Mouse (Mus musculus) embryonic facial prominence, embryonic 11.5 days (tissue): Measurements from ENCODE around the gene Mplkip. TPM values are rescaled to one million over a fixed set of nuclear protein-coding genes. Genes with fewer than 3 reads are reported as not detected.
A peak's percentile ranks its signal among the peaks of the same experiment; 100 is the strongest.

ENCODE experiments used
- ATAC-seq: fragments of 200-750 bp; cut with Nextera tagmentation; replicated peaks from 2 replicates; pipeline ENCODE4 v1.8.0; 2017; ENCODE audit warnings: low read depth; ENCODE audit not compliant: insufficient number of reproducible peaks, low FRiP score, low TSS enrichment
- DNase-seq: peaks from one replicate; pipeline ENCODE4 v3.0.0-alpha.2; 2015; ENCODE audit warnings: low spot score
- H3K27ac ChIP-seq: fragments of 300-500 bp; sonication (generic); replicated peaks from 2 replicates; pipeline ENCODE4 v1.5.1; 2014; ENCODE audit warnings: mild to moderate bottlenecking, low read depth, low read length, control low read depth
- H3K27me3 ChIP-seq: fragments of 300-500 bp; sonication (generic); 2 replicates; pipeline ENCODE4 v1.6.1; 2014; ENCODE audit warnings: mild to moderate bottlenecking, low read length, moderate library complexity, mixed read lengths; ENCODE audit not compliant: control insufficient read depth, insufficient read depth
- H3K36me3 ChIP-seq: fragments of 300-500 bp; sonication (generic); replicated peaks from 2 replicates; pipeline ENCODE4 v1.6.1; 2014; ENCODE audit warnings: low read depth, mild to moderate bottlenecking, low read length, moderate library complexity, mixed read lengths; ENCODE audit not compliant: control insufficient read depth, insufficient read depth
- H3K4me1 ChIP-seq: fragments of 300-500 bp; sonication (generic); 2 replicates; pipeline ENCODE4 v1.6.1; 2014; ENCODE audit warnings: low read length, mixed read lengths; ENCODE audit not compliant: control insufficient read depth, insufficient read depth
- H3K4me2 ChIP-seq: fragments of 300-500 bp; sonication (generic); 2 replicates; pipeline ENCODE4 v1.6.1; 2014; ENCODE audit warnings: low read depth, mild to moderate bottlenecking, control low read depth, low read length, moderate library complexity
- H3K4me3 ChIP-seq: fragments of 300-500 bp; sonication (generic); 2 replicates; pipeline ENCODE4 v1.5.1; 2014; ENCODE audit warnings: low read depth, low read length, control low read depth
- H3K9ac ChIP-seq: fragments of 300-500 bp; sonication (generic); replicated peaks from 2 replicates; pipeline ENCODE4 v1.6.1; 2014; ENCODE audit warnings: mild to moderate bottlenecking, control low read depth, low read length
- H3K9me3 ChIP-seq: fragments of 300-500 bp; sonication (generic); replicated peaks from 2 replicates; pipeline ENCODE4 v1.6.1; 2016; ENCODE audit warnings: mild to moderate bottlenecking, low read length, inconsistent platforms, mixed read lengths; ENCODE audit not compliant: control insufficient read depth
- WGBS: fragments of 180-500 bp; shearing (Covaris S2); extraction: QIAGEN DNeasy Blood & Tissue Kit; methylation state at CpG from one replicate; pipeline ENCODE4 v1.1.7; 2014; 5-methylcytosine and 5-hydroxymethylcytosine counted together
- polyA plus RNA-seq: library from polyadenylated mRNA; unstranded; fragments of >200 nt; fragmentation: Nextera tagmentation; extraction: Ambion mirVana; gene quantifications from 2 replicates; pipeline ENCODE4 v1.2.1, GENCODE M21; 2014

The Mplkip gene
- polyA plus RNA-seq, 1 experiment from 2014 or later = 63.7 TPM

GRCm38 (mm10) chr13:17695898-17696580 is 1.0 kb downstream of the Mplkip start:
- H3K27me3 ChIP-seq = no peaks in the 10 kb centered on the region
- peak overlapping the region; percentile 56 for H3K4me2 ChIP-seq
- no peak overlapping the region for H3K27ac ChIP-seq
- H3K4me3 ChIP-seq = peak overlapping the region; percentile 84
- no peaks in the 10 kb centered on the region for H3K4me1 ChIP-seq
- no peaks in the 10 kb centered on the region for H3K9me3 ChIP-seq
- DNase-seq (peak; percentile 12), ATAC-seq (no peak)
- peak overlapping the region; percentile 85 for H3K9ac ChIP-seq
- 14% methylated on average over 7 of the region's 7 CpGs for WGBS
- H3K36me3 ChIP-seq = no peaks in the 10 kb centered on the region

- no peak overlapping the region for H3K4me2 ChIP-seq
- 86% methylated on average over 3 of the region's 3 CpGs for WGBS
- ATAC-seq = no peak
- H3K27ac ChIP-seq = no peak overlapping the region
- H3K9ac ChIP-seq = no peak overlapping the region
- no peaks in the 10 kb centered on the region for H3K9me3 ChIP-seq
- H3K27me3 ChIP-seq = no peaks in the 10 kb centered on the region
- H3K36me3 ChIP-seq = no peaks in the 10 kb centered on the region
- H3K4me1 ChIP-seq = no peaks in the 10 kb centered on the region
- H3K4me3 ChIP-seq = no peak overlapping the region
- DNase-seq = no peak
Measured at GRCm38 (mm10) chr13:17700090-17700715, 5.2 kb downstream of the Mplkip start.

- DNase-seq (no peak), ATAC-seq (no peak)
Measured at GRCm38 (mm10) chr13:17701322-17701721, 6.3 kb downstream of the Mplkip start.

GRCm38 (mm10) chr13:17702311-17702710 is 7.3 kb downstream of the Mplkip start:
- ATAC-seq (no peak), DNase-seq (no peak)
- Histone ChIP-seq H3K27me3 (no peaks in the 10 kb centered on the region), H3K36me3 (no peaks in the 10 kb centered on the region), H3K9me3 (no peaks in the 10 kb centered on the region), H3K27ac (no peak overlapping the region), H3K4me3 (no peak overlapping the region), H3K9ac (no peak overlapping the region), H3K4me2 (no peak overlapping the region), H3K4me1 (no peaks in the 10 kb centered on the region)

More at GRCm38 (mm10) chr13:17701322-17701721, 6.3 kb downstream of the Mplkip start:
- no peak overlapping the region for H3K4me3 ChIP-seq
- H3K4me2 ChIP-seq = no peak overlapping the region
- H3K27ac ChIP-seq = no peak overlapping the region
- H3K4me1 ChIP-seq = no peaks in the 10 kb centered on the region
- no peaks in the 10 kb centered on the region for H3K9me3 ChIP-seq
- no peaks in the 10 kb centered on the region for H3K36me3 ChIP-seq
- no peaks in the 10 kb centered on the region for H3K27me3 ChIP-seq
- no peak overlapping the region for H3K9ac ChIP-seq

- no peak for ATAC-seq
- H3K9ac ChIP-seq = no peak overlapping the region
- H3K27ac ChIP-seq = no peak overlapping the region
- no peak for DNase-seq
- H3K36me3 ChIP-seq = no peaks in the 10 kb centered on the region
- no peaks in the 10 kb centered on the region for H3K27me3 ChIP-seq
- no peaks in the 10 kb centered on the region for H3K4me1 ChIP-seq
- WGBS = 89% methylated on average over 6 of the region's 6 CpGs
- no peaks in the 10 kb centered on the region for H3K9me3 ChIP-seq
- H3K4me2 ChIP-seq = no peak overlapping the region
- H3K4me3 ChIP-seq = no peak overlapping the region
Measured at GRCm38 (mm10) chr13:17705188-17705826, 10.3 kb downstream of the Mplkip start.

- 84% methylated on average over 5 of the region's 5 CpGs for WGBS
- no peak for ATAC-seq
- H3K27ac ChIP-seq = no peak overlapping the region
- no peaks in the 10 kb centered on the region for H3K4me1 ChIP-seq
- H3K4me2 ChIP-seq = no peak overlapping the region
- H3K4me3 ChIP-seq = no peak overlapping the region
- H3K9me3 ChIP-seq = no peaks in the 10 kb centered on the region
- no peaks in the 10 kb centered on the region for H3K36me3 ChIP-seq
- H3K9ac ChIP-seq = no peak overlapping the region
- no peaks in the 10 kb centered on the region for H3K27me3 ChIP-seq
- no peak for DNase-seq
Measured at GRCm38 (mm10) chr13:17708784-17709311, 13.9 kb downstream of the Mplkip start.

GRCm38 (mm10) chr13:17717357-17717756 is 22.4 kb downstream of the Mplkip start:
- Histone ChIP-seq H3K9me3 (no peaks in the 10 kb centered on the region), H3K27ac (no peak overlapping the region), H3K4me1 (no peaks in the 10 kb centered on the region), H3K4me2 (no peak overlapping the region), H3K27me3 (no peaks in the 10 kb centered on the region), H3K4me3 (no peak overlapping the region), H3K9ac (no peak overlapping the region), H3K36me3 (no peaks in the 10 kb centered on the region)
- no peak for DNase-seq
- ATAC-seq = no peak
- WGBS = 90% methylated on average over 1 of the region's 1 CpGs

GRCm38 (mm10) chr13:17727922-17728321 is 32.9 kb downstream of the Mplkip start:
- Histone ChIP-seq H3K27ac (no peak overlapping the region), H3K4me1 (no peaks in the 10 kb centered on the region), H3K9ac (no peak overlapping the region), H3K36me3 (no peaks in the 10 kb centered on the region; the same call in 1 of the 2 replicates), H3K27me3 (no peaks in the 10 kb centered on the region), H3K9me3 (no peaks in the 10 kb centered on the region), H3K4me2 (no peak overlapping the region), H3K4me3 (no peak overlapping the region)
- DNase-seq = no peak
- WGBS = 93% methylated on average over 4 of the region's 4 CpGs
- no peak for ATAC-seq
